Mouse (Mus musculus) lung, postnatal 0 days (tissue): ENCODE results near the gene Zfp706.

Experiments used
- CTCF ChIP-seq: IDR thresholded peaks from 2 replicates; pipeline ENCODE4 v1.5.1; 2016; ENCODE audit warnings: antibody characterized with exemption, mild to moderate bottlenecking
- EP300 ChIP-seq: IDR thresholded peaks from 2 replicates; pipeline ENCODE4 v1.6.1; 2016; ENCODE audit warnings: antibody characterized with exemption, mild to moderate bottlenecking, control low read depth

GRCm38 (mm10) chr15:36965743-36966142 is 41.8 kb downstream of the Zfp706 start:
- TF ChIP-seq CTCF: no peak
- TF ChIP-seq EP300: no peak
